Mouse (Mus musculus): Measurements from ENCODE around the gene Apol8. TPM values are rescaled to one million over a fixed set of nuclear protein-coding genes. Genes with fewer than 3 reads are reported as not detected.

The Apol8 gene
- polyA plus RNA-seq, 1 experiment from 2014 or later, result 0.45 TPM

DNA sequence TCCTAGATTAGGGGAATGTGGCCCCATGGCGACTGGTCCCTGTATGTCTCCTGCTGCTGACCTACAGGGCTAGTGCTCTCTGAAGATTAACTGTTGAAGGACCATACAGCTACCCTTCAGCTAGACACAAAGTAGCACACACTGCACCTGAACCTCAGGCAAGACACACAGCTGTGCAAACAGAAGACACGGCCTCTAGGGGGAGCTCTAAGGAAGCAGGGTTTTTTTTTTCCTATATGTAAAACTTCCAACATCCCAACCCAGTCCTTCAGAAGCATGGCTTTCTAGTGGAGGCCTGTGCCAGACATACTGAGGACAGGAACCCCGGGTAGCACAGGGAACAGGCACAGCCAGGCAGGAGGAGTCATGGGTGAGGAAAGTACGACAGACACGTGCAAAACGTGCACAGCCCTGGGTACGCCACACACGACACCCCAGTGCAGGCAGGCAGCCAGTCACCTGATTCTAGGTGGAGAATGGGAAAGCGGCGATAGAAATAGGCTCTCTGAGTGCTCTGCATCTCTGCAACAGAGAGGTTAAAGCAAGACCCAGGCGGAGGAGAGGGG is 25.7 kb upstream of the Apol8 start:
- 0 out of 2 replicates have a peak, but pooled peaks cover 6% of the 10 kb centered on the region for H3K4me1 ChIP-seq
- H3K4me2 ChIP-seq, result no peak overlapping the region
- 84% methylated on average over 11 of the region's 11 CpGs for WGBS
- no peak overlapping the region for H3K4me3 ChIP-seq (replicated peaks)
- ATAC-seq (replicated peaks; ENCODE audit: low FRiP score), result no peak
- H3K9ac ChIP-seq, result no peak overlapping the region
- H3K9me3 ChIP-seq (replicated peaks), result no peaks in the 10 kb centered on the region
- H3K36me3 ChIP-seq, result peaks cover 100% of the 10 kb centered on the region
- no peaks in the 10 kb centered on the region for H3K27me3 ChIP-seq
- H3K27ac ChIP-seq, result no peak overlapping the region

GRCm38 (mm10) chr15:77775186-77775963 is 18.6 kb upstream of the Apol8 start:
- Histone ChIP-seq H3K27me3 (no peaks in the 10 kb centered on the region), H3K9ac (no peak overlapping the region), H3K4me3 (replicated peaks) (no peak overlapping the region), H3K9me3 (replicated peaks) (no peaks in the 10 kb centered on the region), H3K36me3 (peaks cover 100% of the 10 kb centered on the region), H3K27ac (no peak overlapping the region), H3K4me1 (no peaks in the 10 kb centered on the region), H3K4me2 (no peak overlapping the region)
- 0 out of 2 replicates have a peak, but pooled peaks have one; percentile 50 for ATAC-seq (replicated peaks; ENCODE audit: low FRiP score)
- WGBS, result 64% methylated on average over 20 of the region's 20 CpGs

DNA sequence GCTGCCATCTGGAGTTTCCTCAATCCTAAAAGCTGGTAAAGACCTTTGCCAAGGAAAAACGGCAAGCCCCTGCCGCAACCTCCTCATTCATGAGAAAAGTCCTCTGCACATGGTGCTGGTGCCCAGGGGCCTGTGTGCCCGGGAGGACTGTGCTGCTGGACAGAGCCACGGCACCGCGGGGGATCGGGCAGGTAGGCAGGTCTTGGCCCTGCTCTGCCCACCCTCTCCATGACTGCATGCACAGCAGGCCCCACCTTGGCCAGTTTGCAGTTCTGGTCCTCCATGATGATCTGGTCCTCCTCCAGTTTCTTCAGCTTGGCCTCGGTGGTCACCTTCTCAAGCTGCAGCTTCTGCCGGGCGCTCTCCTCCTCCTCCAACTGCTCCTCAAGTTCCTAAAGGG is 17.5 kb upstream of the Apol8 start:
- H3K36me3 ChIP-seq, result peaks cover 100% of the 10 kb centered on the region
- H3K9ac ChIP-seq, result no peak overlapping the region
- H3K9me3 ChIP-seq (replicated peaks), result no peaks in the 10 kb centered on the region
- no peak for ATAC-seq (replicated peaks; ENCODE audit: low FRiP score)
- H3K27me3 ChIP-seq, result no peaks in the 10 kb centered on the region
- no peak overlapping the region for H3K4me3 ChIP-seq (replicated peaks)
- WGBS, result 97% methylated on average over 10 of the region's 10 CpGs
- H3K27ac ChIP-seq, result no peak overlapping the region
- H3K4me2 ChIP-seq, result no peak overlapping the region
- no peaks in the 10 kb centered on the region for H3K4me1 ChIP-seq

DNA sequence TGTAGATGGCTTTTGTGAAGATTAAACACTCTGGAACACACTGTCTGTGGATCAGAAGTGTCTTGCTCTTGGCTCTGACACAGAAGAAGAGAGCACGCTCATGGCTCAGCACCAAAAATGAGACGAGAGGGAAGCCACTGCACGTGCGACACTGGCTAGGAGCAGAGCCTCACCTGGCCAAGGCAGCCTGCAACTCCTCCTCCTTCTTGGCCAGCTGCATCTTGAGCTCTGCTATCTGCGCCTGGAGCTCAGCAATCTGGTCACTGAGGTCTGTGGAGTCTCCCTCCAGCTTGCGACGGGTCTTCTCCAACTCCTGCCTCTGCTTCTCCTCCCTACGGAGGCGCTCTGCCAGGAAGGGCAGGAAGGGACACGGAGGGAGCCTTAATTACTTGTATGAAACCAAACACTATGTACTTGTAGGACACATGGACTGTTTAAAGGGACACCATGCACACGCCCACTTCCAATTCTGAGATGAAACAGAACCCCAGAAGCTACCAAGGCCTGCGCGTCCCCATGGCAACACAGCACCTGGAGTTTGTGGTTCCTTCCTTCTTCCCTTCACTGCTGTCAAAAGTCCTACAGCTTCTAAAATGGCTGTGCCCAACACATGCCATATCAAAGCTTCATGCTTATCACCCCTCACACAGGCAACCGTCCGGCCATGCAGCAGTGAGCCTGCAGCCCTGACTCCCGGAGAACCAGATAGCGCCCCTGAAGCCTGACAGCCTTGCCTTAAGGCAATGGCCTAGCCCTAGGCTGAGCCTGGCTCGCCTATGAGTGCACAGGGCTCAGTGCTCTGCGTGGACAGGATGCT is 16.5 kb upstream of the Apol8 start:
- no peak overlapping the region for H3K4me3 ChIP-seq (replicated peaks)
- 91% methylated on average over 19 of the region's 19 CpGs for WGBS
- H3K4me1 ChIP-seq, result no peaks in the 10 kb centered on the region
- no peak for ATAC-seq (replicated peaks; ENCODE audit: low FRiP score)
- no peak overlapping the region for H3K27ac ChIP-seq
- H3K9ac ChIP-seq, result no peak overlapping the region
- H3K36me3 ChIP-seq, result peaks cover 100% of the 10 kb centered on the region
- no peak overlapping the region for H3K4me2 ChIP-seq
- H3K9me3 ChIP-seq (replicated peaks), result no peaks in the 10 kb centered on the region
- H3K27me3 ChIP-seq, result no peaks in the 10 kb centered on the region

DNA sequence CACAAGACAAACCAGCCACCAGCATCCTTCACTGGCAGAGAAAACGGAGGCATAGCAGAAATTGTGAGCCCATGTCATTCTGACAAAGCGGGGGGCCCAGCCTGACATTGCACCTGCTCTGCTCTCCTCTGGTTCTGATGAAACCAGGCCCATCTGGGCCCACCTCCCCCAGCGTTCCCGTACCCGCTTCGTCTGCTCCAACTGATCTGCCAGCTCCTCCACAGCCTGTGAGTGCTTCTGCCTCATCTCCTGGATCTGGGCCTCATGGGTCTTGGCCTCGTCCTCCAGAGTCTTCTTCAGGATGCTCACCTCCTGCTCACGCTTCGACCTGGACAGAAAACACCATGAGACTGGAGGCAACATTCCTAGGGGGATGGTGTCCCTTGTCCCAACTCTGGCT is 14.1 kb upstream of the Apol8 start:
- WGBS, result 89% methylated on average over 9 of the region's 9 CpGs
- no peak overlapping the region for H3K9ac ChIP-seq

GRCm38 (mm10) chr15:77770341-77770740 is 13.5 kb upstream of the Apol8 start:
- ATAC-seq (replicated peaks; ENCODE audit: low FRiP score), result no peak
- no peak overlapping the region for H3K9ac ChIP-seq

More for the DNA sequence above, 14.1 kb upstream of the Apol8 start:
- Histone ChIP-seq H3K4me3 (replicated peaks) (no peak overlapping the region), H3K4me2 (no peak overlapping the region), H3K9me3 (replicated peaks) (no peaks in the 10 kb centered on the region), H3K4me1 (no peaks in the 10 kb centered on the region), H3K27me3 (no peaks in the 10 kb centered on the region), H3K36me3 (peaks cover 100% of the 10 kb centered on the region), H3K27ac (no peak overlapping the region)
- ATAC-seq (replicated peaks; ENCODE audit: low FRiP score), result no peak

GRCm38 (mm10) chr15:77766981-77767380 is 10.2 kb upstream of the Apol8 start:
- no peak overlapping the region for H3K9ac ChIP-seq
- peaks cover 100% of the 10 kb centered on the region for H3K36me3 ChIP-seq
- no peaks in the 10 kb centered on the region for H3K27me3 ChIP-seq
- ATAC-seq (replicated peaks; ENCODE audit: low FRiP score), result no peak
- 91% methylated on average over 11 of the region's 11 CpGs for WGBS
- no peaks in the 10 kb centered on the region for H3K4me1 ChIP-seq
- no peak overlapping the region for H3K27ac ChIP-seq
- no peak overlapping the region for H3K4me3 ChIP-seq (replicated peaks)
- no peaks in the 10 kb centered on the region for H3K9me3 ChIP-seq (replicated peaks)
- no peak overlapping the region for H3K4me2 ChIP-seq

More at GRCm38 (mm10) chr15:77770341-77770740, 13.5 kb upstream of the Apol8 start:
- H3K27ac ChIP-seq, result no peak overlapping the region
- no peaks in the 10 kb centered on the region for H3K27me3 ChIP-seq
- WGBS, result 89% methylated on average over 5 of the region's 5 CpGs
- no peak overlapping the region for H3K4me3 ChIP-seq (replicated peaks)
- peaks cover 100% of the 10 kb centered on the region for H3K36me3 ChIP-seq
- no peak overlapping the region for H3K4me2 ChIP-seq
- H3K4me1 ChIP-seq, result no peaks in the 10 kb centered on the region
- H3K9me3 ChIP-seq (replicated peaks), result no peaks in the 10 kb centered on the region

DNA sequence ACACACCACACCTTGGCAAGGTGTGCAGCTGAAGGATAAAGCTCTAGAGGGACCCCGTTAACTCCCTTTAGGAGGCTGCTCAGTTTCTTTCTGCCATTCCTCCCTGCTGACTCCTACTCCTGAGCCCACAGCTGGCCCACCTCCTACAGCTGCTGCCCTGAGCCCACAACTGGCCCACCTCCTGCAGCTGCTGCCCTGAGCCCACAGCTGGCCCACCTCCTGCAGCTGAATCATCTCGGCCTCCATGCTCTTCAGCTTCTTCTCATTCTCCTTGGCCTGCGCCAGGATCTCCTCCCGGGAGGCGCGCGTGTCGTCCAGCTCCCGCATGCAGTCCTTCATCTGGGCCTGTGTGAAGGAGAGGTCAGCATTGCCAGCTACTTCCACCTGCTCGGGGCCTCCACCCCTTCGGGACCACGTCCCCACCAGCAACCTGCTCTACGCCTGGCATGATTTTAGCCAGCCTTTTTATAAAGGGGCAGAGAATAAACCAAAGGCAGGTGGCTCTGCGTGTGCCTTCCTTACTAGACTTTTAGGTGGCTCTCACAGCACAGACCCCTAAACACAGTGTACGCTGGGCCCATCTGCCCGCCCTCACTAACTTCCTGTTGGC is 8.8 kb upstream of the Apol8 start:
- no peak for ATAC-seq (replicated peaks; ENCODE audit: low FRiP score)
- no peak overlapping the region for H3K4me2 ChIP-seq
- H3K36me3 ChIP-seq, result peaks cover 100% of the 10 kb centered on the region
- H3K27me3 ChIP-seq, result no peaks in the 10 kb centered on the region
- 90% methylated on average over 16 of the region's 16 CpGs for WGBS
- no peak overlapping the region for H3K27ac ChIP-seq
- H3K4me3 ChIP-seq (replicated peaks), result no peak overlapping the region
- no peaks in the 10 kb centered on the region for H3K9me3 ChIP-seq (replicated peaks)
- no peak overlapping the region for H3K9ac ChIP-seq
- no peaks in the 10 kb centered on the region for H3K4me1 ChIP-seq

- Histone ChIP-seq H3K9ac (no peak overlapping the region), H3K27me3 (no peaks in the 10 kb centered on the region), H3K27ac (no peak overlapping the region), H3K9me3 (replicated peaks) (no peaks in the 10 kb centered on the region), H3K36me3 (peaks cover 100% of the 10 kb centered on the region), H3K4me1 (no peaks in the 10 kb centered on the region), H3K4me2 (no peak overlapping the region), H3K4me3 (replicated peaks) (no peak overlapping the region)
- WGBS, result 81% methylated on average over 13 of the region's 13 CpGs
- ATAC-seq (replicated peaks; ENCODE audit: low FRiP score), result no peak
Observed at GRCm38 (mm10) chr15:77764391-77765006, 7.7 kb upstream of the Apol8 start.

GRCm38 (mm10) chr15:77763702-77764101 is 6.9 kb upstream of the Apol8 start:
- no peak overlapping the region for H3K4me3 ChIP-seq (replicated peaks)
- H3K9me3 ChIP-seq (replicated peaks), result no peaks in the 10 kb centered on the region
- H3K9ac ChIP-seq, result no peak overlapping the region
- no peak overlapping the region for H3K4me2 ChIP-seq
- H3K27me3 ChIP-seq, result no peaks in the 10 kb centered on the region
- no peaks in the 10 kb centered on the region for H3K4me1 ChIP-seq
- ATAC-seq (replicated peaks; ENCODE audit: low FRiP score), result no peak
- no peak overlapping the region for H3K27ac ChIP-seq
- peaks cover 97% of the 10 kb centered on the region for H3K36me3 ChIP-seq
- 77% methylated on average over 11 of the region's 11 CpGs for WGBS

GRCm38 (mm10) chr15:77763050-77763449 is 6.2 kb upstream of the Apol8 start:
- Histone ChIP-seq H3K36me3 (peaks cover 90% of the 10 kb centered on the region), H3K9ac (no peak overlapping the region), H3K4me2 (no peak overlapping the region), H3K27ac (no peak overlapping the region), H3K4me1 (no peaks in the 10 kb centered on the region), H3K27me3 (no peaks in the 10 kb centered on the region), H3K4me3 (replicated peaks) (no peak overlapping the region), H3K9me3 (replicated peaks) (no peaks in the 10 kb centered on the region)
- 90% methylated on average over 16 of the region's 16 CpGs for WGBS
- no peak for ATAC-seq (replicated peaks; ENCODE audit: low FRiP score)
